Mouse (Mus musculus): Measurements from ENCODE around the gene Phospho2. TPM values are rescaled to one million over a fixed set of nuclear protein-coding genes. Genes with fewer than 3 reads are reported as not detected.
A peak's percentile ranks its signal among the peaks of the same experiment; 100 is the strongest.

Gene Phospho2
- polyA plus RNA-seq, 1 experiment from 2014 or later: 39.3 TPM

DNA sequence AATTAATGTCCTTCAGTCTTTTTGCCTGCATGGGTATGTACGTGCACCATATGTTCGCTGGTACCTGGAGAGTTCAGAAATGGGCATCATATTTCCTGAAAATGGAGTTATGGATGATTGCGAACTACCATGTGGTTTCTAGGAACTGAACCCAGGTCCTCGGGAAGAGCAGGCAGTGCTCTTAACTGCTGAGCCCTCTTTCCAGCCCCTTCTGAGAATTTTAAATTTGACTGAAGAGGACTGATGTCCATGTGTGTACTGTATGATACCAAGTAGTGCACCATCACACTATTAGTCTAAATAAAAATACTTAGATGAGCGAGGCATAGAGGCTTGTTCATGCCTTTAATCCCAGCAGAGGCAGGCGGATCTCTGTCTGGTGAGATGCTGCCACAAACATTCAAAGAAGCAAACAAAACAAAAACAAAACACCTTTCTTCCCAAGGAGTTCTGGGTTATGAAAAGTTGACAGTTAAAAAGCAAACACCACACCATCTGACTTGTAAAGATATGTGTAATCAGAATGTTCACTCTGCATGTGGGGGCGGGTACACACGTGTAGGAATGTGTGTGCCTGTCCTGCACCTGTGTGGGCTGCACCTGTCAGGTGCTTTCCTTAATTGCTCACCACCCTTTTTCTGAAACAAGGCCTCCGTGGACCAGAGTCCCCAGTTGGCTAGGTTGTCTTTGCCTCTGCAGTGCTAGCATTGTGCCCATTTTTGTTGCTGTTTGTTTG, 29.1 kb downstream of the Phospho2 start:
- H3K4me3 ChIP-seq (ENCODE audit: low read depth, low read length): no peak overlapping the region
- no peaks in the 10 kb centered on the region for H3K9me3 ChIP-seq (ENCODE audit: control insufficient read depth, low read length)
- WGBS: 81% methylated on average over 9 of the region's 9 CpGs
- H3K36me3 ChIP-seq (ENCODE audit: control insufficient read depth, insufficient read depth, low read length): no peaks in the 10 kb centered on the region
- H3K4me2 ChIP-seq (ENCODE audit: low read depth): no peak overlapping the region
- H3K27ac ChIP-seq (ENCODE audit: low read depth, low read length): no peak overlapping the region
- H3K4me1 ChIP-seq (ENCODE audit: control insufficient read depth, insufficient read depth, low read length): no peaks in the 10 kb centered on the region
- DNase-seq (ENCODE audit: low spot score): no peak
- no peak overlapping the region for H3K9ac ChIP-seq (ENCODE audit: low read length)
- H3K27me3 ChIP-seq (ENCODE audit: control insufficient read depth, insufficient read depth, low read length): no peaks in the 10 kb centered on the region
- no peak for ATAC-seq (ENCODE audit: insufficient read depth, low FRiP score, low TSS enrichment)

DNA sequence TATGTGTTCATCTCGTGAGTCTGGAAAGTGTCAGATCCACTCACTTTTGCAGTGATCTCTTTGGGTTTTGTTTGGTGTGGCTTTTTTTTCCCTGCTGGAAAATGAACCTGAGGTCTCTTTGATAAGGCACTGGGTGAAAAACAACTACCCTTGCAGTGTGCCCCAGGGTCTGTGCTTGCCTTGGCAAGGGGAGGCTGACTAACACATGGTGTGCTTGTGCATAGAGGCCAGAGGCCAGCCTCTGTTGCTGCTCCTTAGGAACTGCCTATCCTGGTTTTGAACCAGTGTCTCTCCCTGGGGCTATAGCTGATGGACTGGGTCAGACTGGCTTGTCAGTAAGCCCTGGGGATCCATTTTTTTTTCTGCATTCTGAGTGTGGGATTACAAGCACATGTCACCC, 30.8 kb downstream of the Phospho2 start:
- no peaks in the 10 kb centered on the region for H3K4me1 ChIP-seq (ENCODE audit: control insufficient read depth, insufficient read depth, low read length)
- H3K4me2 ChIP-seq (ENCODE audit: low read depth): no peak overlapping the region
- DNase-seq (ENCODE audit: low spot score) (no peak), ATAC-seq (ENCODE audit: insufficient read depth, low FRiP score, low TSS enrichment) (no peak)
- no peak overlapping the region for H3K4me3 ChIP-seq (ENCODE audit: low read depth, low read length)
- WGBS: 79% methylated on average over 1 of the region's 1 CpGs
- no peaks in the 10 kb centered on the region for H3K27me3 ChIP-seq (ENCODE audit: control insufficient read depth, insufficient read depth, low read length)
- H3K27ac ChIP-seq (ENCODE audit: low read depth, low read length): no peak overlapping the region
- H3K9me3 ChIP-seq (ENCODE audit: control insufficient read depth, low read length): no peaks in the 10 kb centered on the region
- H3K36me3 ChIP-seq (ENCODE audit: control insufficient read depth, insufficient read depth, low read length): no peaks in the 10 kb centered on the region
- H3K9ac ChIP-seq (ENCODE audit: low read length): no peak overlapping the region

DNA sequence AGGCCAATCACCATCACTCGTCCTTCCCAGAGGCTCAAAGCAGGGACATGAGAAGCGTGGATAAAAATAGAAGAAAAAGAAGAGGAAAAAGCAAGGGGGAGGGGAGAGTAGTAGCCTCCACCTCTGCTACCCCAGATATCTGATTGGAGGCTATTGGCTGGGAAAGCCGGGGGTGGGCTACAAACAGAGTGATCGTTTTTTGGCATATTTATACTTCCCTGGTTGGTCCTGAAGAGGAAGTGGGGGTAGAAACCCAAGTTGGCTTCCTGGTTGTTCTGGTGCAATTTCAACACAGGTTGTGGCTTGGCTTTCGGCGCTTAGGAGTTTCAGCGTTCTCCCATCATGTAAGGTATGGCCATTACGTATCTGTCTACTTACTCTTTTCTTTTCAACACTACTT, 32.3 kb downstream of the Phospho2 start, which contains the start of gene Klhl23:
Gene Klhl23, plus strand, starts transcription at position 234 of the 400 bp plus-strand sequence.
- H3K4me1 ChIP-seq (ENCODE audit: control insufficient read depth, insufficient read depth, low read length): no peaks in the 10 kb centered on the region; the same call in 1 of the 2 replicates
- peak within 1 kb of the TSS; percentile 83 for H3K4me3 ChIP-seq (ENCODE audit: low read depth, low read length)
- no peaks in the 10 kb centered on the region for H3K9me3 ChIP-seq (ENCODE audit: control insufficient read depth, low read length)
- H3K27me3 ChIP-seq (ENCODE audit: control insufficient read depth, insufficient read depth, low read length): no peaks in the 10 kb centered on the region
- ATAC-seq (ENCODE audit: insufficient read depth, low FRiP score, low TSS enrichment): no peak
- peak within 1 kb of the TSS; percentile 88 for H3K27ac ChIP-seq (ENCODE audit: low read depth, low read length)
- H3K9ac ChIP-seq (ENCODE audit: low read length): peak within 1 kb of the TSS; percentile 92
- peak within 1 kb of the TSS; percentile 87 for H3K4me2 ChIP-seq (ENCODE audit: low read depth)
- DNase-seq (ENCODE audit: low spot score): no peak
- 26% methylated on average over 8 of the region's 8 CpGs for WGBS
- peaks cover 2% of the 10 kb centered on the region; the same call in 1 of the 2 replicates for H3K36me3 ChIP-seq (ENCODE audit: control insufficient read depth, insufficient read depth, low read length)

DNA sequence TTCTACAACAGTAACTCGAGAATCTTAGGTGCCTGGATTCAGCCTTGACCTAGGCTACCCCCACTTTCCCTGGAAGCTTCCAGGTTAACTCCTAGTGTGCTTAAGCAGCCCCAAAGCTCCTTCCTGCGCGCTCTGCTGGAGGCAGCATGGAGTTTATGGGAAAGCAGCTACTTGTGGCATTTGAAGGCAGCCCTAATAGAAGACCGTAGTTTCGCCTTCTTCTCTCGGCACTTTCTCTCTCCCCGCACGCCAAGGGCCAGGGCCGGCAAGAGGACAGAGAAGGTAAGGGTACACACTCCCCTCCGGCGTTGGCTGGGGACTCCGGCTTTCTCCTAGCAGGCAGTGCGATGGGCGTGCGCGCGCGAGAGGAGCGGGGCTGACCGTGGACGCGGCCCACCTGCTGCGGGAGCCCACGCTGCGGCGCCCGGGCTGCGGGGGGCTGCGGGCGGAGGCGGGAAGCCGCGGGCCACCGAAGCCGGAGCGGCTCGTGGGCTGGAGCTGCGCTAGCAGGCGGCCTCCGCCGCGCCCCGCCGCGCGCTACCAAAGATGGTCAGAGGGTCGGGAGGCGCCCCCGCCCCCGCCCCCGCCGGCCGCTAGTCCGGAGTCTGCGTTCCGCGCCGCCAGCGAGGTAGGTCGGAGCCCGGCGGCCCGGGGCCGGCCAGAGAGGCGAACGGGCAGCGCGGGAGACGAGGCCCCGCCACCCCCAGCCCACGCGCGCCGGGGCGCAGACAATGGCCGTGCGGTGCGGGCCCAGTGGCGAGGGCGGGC, 33.1 kb downstream of the Phospho2 start:
- no peaks in the 10 kb centered on the region for H3K27me3 ChIP-seq (ENCODE audit: control insufficient read depth, insufficient read depth, low read length)
- under 1% methylated on average over 68 of the region's 80 CpGs for WGBS
- H3K36me3 ChIP-seq (ENCODE audit: control insufficient read depth, insufficient read depth, low read length): peaks cover 2% of the 10 kb centered on the region; the same call in 1 of the 2 replicates
- H3K9ac ChIP-seq (ENCODE audit: low read length): peak overlapping the region; percentile 92
- DNase-seq (ENCODE audit: low spot score) (peak; percentile 73), ATAC-seq (ENCODE audit: insufficient read depth, low FRiP score, low TSS enrichment) (peak; percentile 79)
- H3K4me1 ChIP-seq (ENCODE audit: control insufficient read depth, insufficient read depth, low read length): no peaks in the 10 kb centered on the region; the same call in 1 of the 2 replicates
- H3K9me3 ChIP-seq (ENCODE audit: control insufficient read depth, low read length): no peaks in the 10 kb centered on the region
- H3K27ac ChIP-seq (ENCODE audit: low read depth, low read length): peak overlapping the region; percentile 88
- H3K4me3 ChIP-seq (ENCODE audit: low read depth, low read length): peak overlapping the region; percentile 83
- peak overlapping the region; percentile 87 for H3K4me2 ChIP-seq (ENCODE audit: low read depth)

DNA sequence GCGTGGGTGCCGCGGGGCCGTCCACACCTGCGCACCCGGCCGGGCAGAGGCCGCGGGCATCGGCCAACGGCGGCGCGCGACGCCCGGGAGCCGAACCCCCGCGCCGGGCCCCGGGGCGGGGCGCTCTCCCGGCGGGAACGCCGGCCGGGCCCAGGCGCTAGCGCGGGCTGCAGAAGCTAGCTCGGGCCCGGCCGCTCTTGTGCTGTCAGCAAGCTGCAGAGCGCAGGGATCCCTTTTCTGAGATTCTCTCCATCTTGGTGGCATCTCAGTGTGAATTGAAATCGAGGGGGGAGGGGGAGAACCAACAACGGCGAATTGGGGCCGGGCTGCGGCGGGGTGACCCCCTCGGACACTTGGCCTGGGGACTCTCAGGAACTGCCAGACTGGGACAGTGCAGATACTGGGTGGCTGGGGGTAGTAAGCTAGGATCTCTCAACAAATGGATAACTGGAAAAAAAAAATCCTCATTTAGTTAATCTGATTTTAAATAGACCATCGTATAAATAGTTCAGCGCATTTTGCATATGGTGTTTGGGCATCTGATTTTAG, 33.8 kb downstream of the Phospho2 start:
- peak overlapping the region; percentile 92 for H3K9ac ChIP-seq (ENCODE audit: low read length)
- H3K4me1 ChIP-seq (ENCODE audit: control insufficient read depth, insufficient read depth, low read length): no peaks in the 10 kb centered on the region; the same call in 1 of the 2 replicates
- peak overlapping the region; percentile 83 for H3K4me3 ChIP-seq (ENCODE audit: low read depth, low read length)
- H3K27ac ChIP-seq (ENCODE audit: low read depth, low read length): peak overlapping the region; percentile 88
- H3K4me2 ChIP-seq (ENCODE audit: low read depth): peak overlapping the region; percentile 87
- WGBS: 3% methylated on average over 38 of the region's 45 CpGs
- DNase-seq (ENCODE audit: low spot score) (peak; percentile 69), ATAC-seq (ENCODE audit: insufficient read depth, low FRiP score, low TSS enrichment) (peak; percentile 70)
- H3K36me3 ChIP-seq (ENCODE audit: control insufficient read depth, insufficient read depth, low read length): peaks cover 2% of the 10 kb centered on the region; the same call in 1 of the 2 replicates
- H3K9me3 ChIP-seq (ENCODE audit: control insufficient read depth, low read length): no peaks in the 10 kb centered on the region
- H3K27me3 ChIP-seq (ENCODE audit: control insufficient read depth, insufficient read depth, low read length): no peaks in the 10 kb centered on the region

DNA sequence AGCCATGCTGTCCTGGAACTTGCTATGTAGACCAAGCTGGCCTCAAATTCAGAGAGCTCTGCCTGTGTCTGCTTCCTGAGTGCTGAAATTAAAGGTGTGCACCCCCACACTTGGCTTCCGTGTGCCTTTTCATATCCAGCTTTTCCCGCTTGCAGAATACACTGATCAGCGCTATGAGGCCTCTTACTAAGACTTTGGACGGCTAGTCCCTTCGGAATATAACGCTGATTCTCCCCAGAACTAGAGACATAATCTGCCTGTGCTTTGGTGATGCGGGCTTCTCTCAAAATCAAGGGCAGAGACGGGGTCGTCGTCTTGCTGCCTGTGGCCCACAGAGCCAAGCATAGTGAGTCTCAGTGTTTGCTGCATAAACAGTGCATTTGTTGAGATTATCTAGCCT, 36.5 kb downstream of the Phospho2 start:
- Histone ChIP-seq H3K9ac (ENCODE audit: low read length) (no peak overlapping the region), H3K9me3 (ENCODE audit: control insufficient read depth, low read length) (no peaks in the 10 kb centered on the region), H3K4me1 (ENCODE audit: control insufficient read depth, insufficient read depth, low read length) (no peaks in the 10 kb centered on the region; the same call in 1 of the 2 replicates), H3K27me3 (ENCODE audit: control insufficient read depth, insufficient read depth, low read length) (no peaks in the 10 kb centered on the region), H3K27ac (ENCODE audit: low read depth, low read length) (no peak overlapping the region), H3K36me3 (ENCODE audit: control insufficient read depth, insufficient read depth, low read length) (peaks cover 2% of the 10 kb centered on the region; the same call in 1 of the 2 replicates), H3K4me3 (ENCODE audit: low read depth, low read length) (no peak overlapping the region), H3K4me2 (ENCODE audit: low read depth) (no peak overlapping the region)
- no peak for DNase-seq (ENCODE audit: low spot score)
- 85% methylated on average over 10 of the region's 10 CpGs for WGBS
- no peak for ATAC-seq (ENCODE audit: insufficient read depth, low FRiP score, low TSS enrichment)

DNA sequence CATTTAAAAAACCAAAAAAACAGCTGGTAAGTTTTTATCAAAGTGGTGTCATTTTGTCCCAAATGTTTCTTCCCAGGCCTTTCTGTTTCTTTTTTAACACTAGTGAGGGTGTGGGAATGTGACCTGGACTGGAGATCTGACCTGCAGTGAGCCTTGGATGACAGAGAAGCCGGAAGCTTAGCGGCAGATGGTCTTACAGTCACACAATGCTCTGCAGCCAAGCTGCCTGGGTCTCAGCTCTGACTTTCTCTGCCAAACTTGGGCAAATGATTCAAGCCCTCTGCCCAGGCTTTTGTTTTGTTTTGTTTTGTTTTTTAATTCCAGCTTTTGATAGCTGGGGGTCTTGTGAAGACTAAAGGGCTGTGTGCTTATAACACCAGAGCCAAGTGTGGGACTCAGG, 37.0 kb downstream of the Phospho2 start:
- DNase-seq (ENCODE audit: low spot score): no peak
- ATAC-seq (ENCODE audit: insufficient read depth, low FRiP score, low TSS enrichment): no peak
- no peak overlapping the region for H3K27ac ChIP-seq (ENCODE audit: low read depth, low read length)

DNA sequence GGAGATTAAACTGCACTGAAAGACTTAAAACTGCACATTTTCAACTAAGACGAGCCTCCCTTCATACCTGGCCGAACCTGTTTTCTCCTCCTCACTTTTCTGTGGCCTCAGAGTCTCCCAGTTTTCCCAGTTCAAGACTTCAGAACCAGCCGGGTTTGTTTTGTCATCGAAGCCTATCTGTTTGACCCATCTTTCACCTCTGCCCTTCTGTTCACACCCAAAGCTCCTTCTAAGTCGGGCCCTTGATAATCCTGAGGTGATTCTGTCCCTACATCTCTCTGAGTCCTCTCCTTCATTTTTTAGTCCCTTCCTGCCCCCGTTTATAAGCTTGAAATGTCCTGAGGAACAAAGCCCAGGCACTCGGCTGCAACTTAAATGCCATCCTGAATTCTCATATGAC, 38.6 kb downstream of the Phospho2 start:
- 58% methylated on average over 7 of the region's 7 CpGs for WGBS
- DNase-seq (ENCODE audit: low spot score): no peak
- H3K9me3 ChIP-seq (ENCODE audit: control insufficient read depth, low read length): no peaks in the 10 kb centered on the region
- ATAC-seq (ENCODE audit: insufficient read depth, low FRiP score, low TSS enrichment): no peak
- H3K4me3 ChIP-seq (ENCODE audit: low read depth, low read length): no peak overlapping the region
- H3K4me2 ChIP-seq (ENCODE audit: low read depth): no peak overlapping the region
- no peak overlapping the region for H3K27ac ChIP-seq (ENCODE audit: low read depth, low read length)
- no peaks in the 10 kb centered on the region for H3K27me3 ChIP-seq (ENCODE audit: control insufficient read depth, insufficient read depth, low read length)
- no peaks in the 10 kb centered on the region; the same call in 1 of the 2 replicates for H3K4me1 ChIP-seq (ENCODE audit: control insufficient read depth, insufficient read depth, low read length)
- no peak overlapping the region for H3K9ac ChIP-seq (ENCODE audit: low read length)
- peaks cover 2% of the 10 kb centered on the region; the same call in 1 of the 2 replicates for H3K36me3 ChIP-seq (ENCODE audit: control insufficient read depth, insufficient read depth, low read length)

More for the DNA sequence above, 37.0 kb downstream of the Phospho2 start:
- H3K9ac ChIP-seq (ENCODE audit: low read length): no peak overlapping the region
- H3K4me2 ChIP-seq (ENCODE audit: low read depth): no peak overlapping the region
- H3K27me3 ChIP-seq (ENCODE audit: control insufficient read depth, insufficient read depth, low read length): no peaks in the 10 kb centered on the region
- WGBS: 67% methylated on average over 2 of the region's 2 CpGs
- peaks cover 2% of the 10 kb centered on the region; the same call in 1 of the 2 replicates for H3K36me3 ChIP-seq (ENCODE audit: control insufficient read depth, insufficient read depth, low read length)
- H3K9me3 ChIP-seq (ENCODE audit: control insufficient read depth, low read length): no peaks in the 10 kb centered on the region
- H3K4me3 ChIP-seq (ENCODE audit: low read depth, low read length): no peak overlapping the region
- H3K4me1 ChIP-seq (ENCODE audit: control insufficient read depth, insufficient read depth, low read length): no peaks in the 10 kb centered on the region; the same call in 1 of the 2 replicates
